Mouse (Mus musculus) brain, adult 2 months (tissue): ENCODE results near the gene Exoc5.

Source experiments
- DNase-seq: peaks from one replicate; pipeline ENCODE4 v3.0.0; 2011; ENCODE audit warnings: low read depth, low spot score

Exoc5 gene

DNA sequence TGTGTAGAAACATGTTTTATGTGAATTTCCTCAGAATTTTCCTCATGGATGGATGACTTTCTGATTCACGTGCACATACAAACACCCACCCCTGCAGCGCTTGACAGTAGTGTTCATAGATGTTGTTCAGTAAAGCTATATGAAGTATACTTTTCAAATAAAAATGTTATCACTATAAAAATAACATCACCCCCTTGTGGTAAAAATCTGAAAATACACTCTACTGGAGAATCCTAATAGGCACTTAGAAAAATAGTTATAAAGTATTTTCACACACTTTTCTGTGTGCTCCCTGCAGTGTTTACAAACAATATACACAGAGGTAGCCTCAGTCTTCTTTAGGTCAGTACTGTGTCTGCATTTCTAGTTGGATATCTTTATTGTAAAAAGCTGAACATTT is 58.5 kb downstream of the Exoc5 start:
- DNase-seq = no peak

DNA sequence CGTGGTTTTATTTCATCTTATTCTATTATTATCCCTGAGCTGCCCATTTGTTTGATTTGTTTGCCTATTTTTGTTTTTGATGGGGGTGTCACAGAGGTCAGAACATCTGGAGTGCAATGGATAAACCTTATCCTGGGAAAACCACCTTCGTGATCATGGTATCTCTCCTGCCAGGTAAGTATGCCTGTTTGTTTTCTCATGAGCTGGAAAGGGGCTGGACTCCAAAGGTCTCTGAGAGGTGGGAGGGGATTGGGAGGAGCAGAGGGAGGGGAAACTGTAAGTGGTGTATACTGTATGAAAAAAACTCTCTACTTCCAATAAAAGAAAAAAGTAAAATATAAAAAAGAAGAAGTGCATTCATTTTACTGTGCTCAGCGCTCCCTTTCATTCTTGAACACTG is 64.8 kb downstream of the Exoc5 start:
- no peak for DNase-seq

DNA sequence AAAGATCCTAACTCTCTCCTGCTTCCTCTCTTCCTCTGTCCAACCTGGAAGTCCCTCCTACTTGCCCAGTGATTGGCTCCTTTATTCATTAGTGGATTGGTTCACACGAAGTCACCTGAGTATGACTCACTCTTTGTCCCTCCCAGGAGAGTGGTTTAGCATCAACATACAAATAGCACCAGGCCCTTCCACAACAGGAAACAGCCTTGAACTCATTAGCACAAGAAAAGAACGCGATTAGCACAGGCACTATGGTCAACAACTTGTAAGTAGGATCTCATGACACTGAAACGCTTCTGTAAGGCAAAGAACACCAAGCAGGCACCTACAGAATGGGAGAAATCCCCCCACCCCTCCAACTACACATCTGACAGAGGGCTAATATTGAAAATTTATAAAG is 67.7 kb downstream of the Exoc5 start:
- DNase-seq = no peak

DNA sequence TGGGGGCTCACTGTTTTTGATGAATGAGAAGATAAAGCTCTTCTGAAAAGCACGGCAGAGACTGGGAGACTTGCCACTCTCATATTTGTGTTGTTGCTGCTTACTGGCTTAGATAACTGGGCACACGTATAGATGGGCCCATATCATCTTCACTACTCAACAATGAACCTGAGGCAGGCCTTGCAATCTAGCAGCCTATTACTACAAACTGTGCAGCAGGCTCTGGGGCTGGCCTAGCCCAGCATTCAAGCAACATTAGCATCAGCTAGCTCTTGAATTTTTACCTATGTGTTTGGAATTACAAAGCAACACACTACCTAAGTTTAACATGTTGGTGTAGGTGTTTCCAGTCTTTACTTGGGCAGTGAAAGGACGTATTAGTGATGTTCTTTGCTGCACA is 72.6 kb downstream of the Exoc5 start:
- no peak for DNase-seq

GRCm38 (mm10) chr14:48992070-48992580 is 74.3 kb downstream of the Exoc5 start:
- no peak for DNase-seq

GRCm38 (mm10) chr14:48991144-48991522 is 75.3 kb downstream of the Exoc5 start:
- no peak for DNase-seq

GRCm38 (mm10) chr14:48990471-48991143 is 75.8 kb downstream of the Exoc5 start:
- peak; percentile 93 for DNase-seq

GRCm38 (mm10) chr14:48989831-48990230 is 76.6 kb downstream of the Exoc5 start:
- DNase-seq = no peak

DNA sequence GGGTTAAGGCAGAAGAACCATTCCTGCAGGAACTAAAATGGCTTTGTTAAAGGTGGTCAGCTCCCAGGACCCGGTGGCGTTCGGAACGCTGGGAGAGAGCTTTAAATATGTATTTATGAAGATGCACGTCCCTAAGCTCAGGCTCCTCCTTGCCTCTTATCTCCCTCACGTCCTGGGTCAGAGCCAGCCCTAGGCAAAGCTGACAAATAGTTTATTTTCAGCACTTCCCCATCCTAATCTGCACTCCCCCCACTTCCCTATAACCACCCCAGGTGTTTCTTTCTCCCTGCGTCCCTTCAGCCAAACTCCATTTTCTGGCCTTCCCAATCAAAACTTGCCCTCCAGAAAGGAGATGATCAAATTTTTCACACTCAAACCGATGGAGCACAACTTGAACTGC is 80.2 kb downstream of the Exoc5 start:
- DNase-seq = peak; percentile 11

DNA sequence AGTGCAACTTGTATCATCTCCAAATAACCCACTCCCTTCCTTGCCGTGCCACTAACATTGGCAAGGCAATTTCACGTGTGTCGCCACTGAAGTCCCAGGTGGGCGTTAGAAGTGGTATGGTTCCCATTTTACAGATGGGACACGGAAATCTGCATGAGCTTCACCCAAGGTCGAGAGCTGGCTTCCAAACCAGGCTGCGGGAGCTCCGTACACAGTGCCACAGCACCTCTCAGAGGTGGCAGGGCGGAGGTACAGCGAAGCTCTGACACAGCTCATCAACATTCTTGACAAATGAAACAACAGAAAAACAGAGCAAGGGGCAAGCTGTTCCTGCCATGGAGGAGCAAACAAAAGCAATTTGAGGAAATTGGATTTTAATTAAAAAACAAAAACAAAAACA is 80.8 kb downstream of the Exoc5 start:
- DNase-seq = peak; percentile 79

GRCm38 (mm10) chr14:48978971-48979388 is 87.5 kb downstream of the Exoc5 start:
- peak; percentile 80 for DNase-seq

GRCm38 (mm10) chr14:48971546-48971945 is 94.9 kb downstream of the Exoc5 start:
- no peak for DNase-seq

GRCm38 (mm10) chr14:48968670-48969069 is 97.8 kb downstream of the Exoc5 start:
- no peak for DNase-seq
